Mouse (Mus musculus) kidney, embryonic 16.5 days (tissue): ENCODE results near the gene Mrpl51. TPM values are rescaled to one million over a fixed set of nuclear protein-coding genes. Genes with fewer than 3 reads are reported as not detected.

Source experiments
- ATAC-seq: fragments of 200-750 bp; cut with Nextera tagmentation; 2 replicates; pipeline ENCODE4 v1.8.0; 2017; ENCODE audit warnings: moderate TSS enrichment; ENCODE audit not compliant: low FRiP score, low TSS enrichment
- H3K27ac ChIP-seq: fragments of 300-500 bp; sonication (generic); 2 replicates; pipeline ENCODE4 v1.5.1; 2014; ENCODE audit warnings: low read length
- H3K27me3 ChIP-seq: fragments of 300-500 bp; sonication (generic); 2 replicates; pipeline ENCODE4 v1.6.1; 2014; ENCODE audit warnings: low read length, control low read depth, mixed read lengths; ENCODE audit not compliant: insufficient read depth
- H3K36me3 ChIP-seq: fragments of 300-500 bp; sonication (generic); 2 replicates; pipeline ENCODE4 v1.6.1; 2014; ENCODE audit warnings: low read length, control low read depth, mixed read lengths; ENCODE audit not compliant: insufficient read depth
- H3K4me1 ChIP-seq: fragments of 300-500 bp; sonication (generic); 2 replicates; pipeline ENCODE4 v1.6.1; 2014; ENCODE audit warnings: low read length, control low read depth, mixed read lengths; ENCODE audit not compliant: insufficient read depth
- H3K4me2 ChIP-seq: fragments of 300-500 bp; sonication (generic); replicated peaks from 2 replicates; pipeline ENCODE4 v1.6.1; 2014; ENCODE audit warnings: low read depth, low read length
- H3K4me3 ChIP-seq: fragments of 300-500 bp; sonication (generic); 2 replicates; pipeline ENCODE4 v1.5.1; 2014; ENCODE audit warnings: mild to moderate bottlenecking, low read length
- H3K9ac ChIP-seq: fragments of 300-500 bp; sonication (generic); replicated peaks from 2 replicates; pipeline ENCODE4 v1.6.1; 2014; ENCODE audit warnings: low read length
- H3K9me3 ChIP-seq: fragments of 300-500 bp; sonication (generic); 2 replicates; pipeline ENCODE4 v1.6.1; 2016; ENCODE audit warnings: low read length, control low read depth
- WGBS: fragments of 180-500 bp; shearing (Covaris S2); extraction: QIAGEN DNeasy Blood & Tissue Kit; methylation state at CpG from one replicate; pipeline ENCODE4 v1.1.7; 2014; 5-methylcytosine and 5-hydroxymethylcytosine counted together
- polyA plus RNA-seq: library from polyadenylated mRNA; unstranded; fragments of >200 nt; fragmentation: Nextera tagmentation; extraction: Ambion mirVana; gene quantifications from 2 replicates; pipeline ENCODE4 v1.2.1, GENCODE M21; 2015

Mrpl51 gene
- polyA plus RNA-seq, 1 experiment from 2014 or later, result 228 TPM

- Histone ChIP-seq H3K27me3 (no peaks in the 10 kb centered on the region), H3K4me1 (peaks cover 60% of the 10 kb centered on the region), H3K27ac (peak overlapping the region; percentile 76), H3K9ac (peak overlapping the region; percentile 33), H3K36me3 (peaks cover 15% of the 10 kb centered on the region), H3K9me3 (no peaks in the 10 kb centered on the region), H3K4me2 (peak overlapping the region; percentile 19), H3K4me3 (no peak overlapping the region)
- 35% methylated on average over 17 of the region's 18 CpGs for WGBS
- peak; percentile 25 for ATAC-seq
These were observed 43.2 kb upstream of the Mrpl51 start for GRCm38 (mm10) chr6:125148251-125148925.

GRCm38 (mm10) chr6:125148926-125149568 lies 42.6 kb upstream of the Mrpl51 start:
- Histone ChIP-seq H3K9ac (peak overlapping the region; percentile 33; the same call in 1 of the 2 replicates), H3K4me1 (peaks cover 60% of the 10 kb centered on the region), H3K27ac (peak overlapping the region; percentile 76), H3K4me2 (peak overlapping the region; percentile 19), H3K9me3 (no peaks in the 10 kb centered on the region), H3K36me3 (peaks cover 13% of the 10 kb centered on the region), H3K27me3 (no peaks in the 10 kb centered on the region), H3K4me3 (no peak overlapping the region)
- WGBS, result 47% methylated on average over 16 of the region's 16 CpGs
- ATAC-seq, result 0 out of 2 replicates have a peak, but pooled peaks have one; percentile 7

- no peaks in the 10 kb centered on the region for H3K27me3 ChIP-seq
- H3K27ac ChIP-seq, result peak overlapping the region; percentile 76; the same call in 1 of the 2 replicates
- 63% methylated on average over 7 of the region's 7 CpGs for WGBS
- H3K4me3 ChIP-seq, result no peak overlapping the region
- no peaks in the 10 kb centered on the region for H3K9me3 ChIP-seq
- H3K4me2 ChIP-seq, result no peak overlapping the region
- H3K36me3 ChIP-seq, result peaks cover 12% of the 10 kb centered on the region; the same call in 1 of the 2 replicates
- no peak overlapping the region; the same call in 1 of the 2 replicates for H3K9ac ChIP-seq
- ATAC-seq, result no peak
- peaks cover 57% of the 10 kb centered on the region for H3K4me1 ChIP-seq
These were observed 42.0 kb upstream of the Mrpl51 start for GRCm38 (mm10) chr6:125149569-125149950.

- Histone ChIP-seq H3K4me2 (no peak overlapping the region), H3K36me3 (peaks cover 12% of the 10 kb centered on the region; the same call in 1 of the 2 replicates), H3K27me3 (no peaks in the 10 kb centered on the region), H3K9me3 (no peaks in the 10 kb centered on the region), H3K27ac (no peak overlapping the region), H3K9ac (0 out of 2 replicates have a peak overlapping the region, but pooled peaks have one; percentile 16), H3K4me1 (peaks cover 34% of the 10 kb centered on the region), H3K4me3 (no peak overlapping the region)
- ATAC-seq, result no peak
- 64% methylated on average over 22 of the region's 22 CpGs for WGBS
These were observed 39.2 kb upstream of the Mrpl51 start for GRCm38 (mm10) chr6:125152212-125153017.

GRCm38 (mm10) chr6:125153018-125153389 lies 38.6 kb upstream of the Mrpl51 start:
- 65% methylated on average over 5 of the region's 5 CpGs for WGBS
- Histone ChIP-seq H3K9me3 (no peaks in the 10 kb centered on the region), H3K36me3 (peaks cover 12% of the 10 kb centered on the region; the same call in 1 of the 2 replicates), H3K4me3 (no peak overlapping the region), H3K27me3 (no peaks in the 10 kb centered on the region), H3K9ac (0 out of 2 replicates have a peak overlapping the region, but pooled peaks have one; percentile 16), H3K4me2 (no peak overlapping the region), H3K27ac (no peak overlapping the region), H3K4me1 (peaks cover 34% of the 10 kb centered on the region)
- no peak for ATAC-seq

GRCm38 (mm10) chr6:125153682-125154081 lies 37.9 kb upstream of the Mrpl51 start:
- H3K36me3 ChIP-seq, result peaks cover 12% of the 10 kb centered on the region; the same call in 1 of the 2 replicates
- no peak overlapping the region for H3K4me2 ChIP-seq
- no peak for ATAC-seq
- no peak overlapping the region for H3K27ac ChIP-seq
- H3K27me3 ChIP-seq, result no peaks in the 10 kb centered on the region
- 73% methylated on average over 4 of the region's 4 CpGs for WGBS
- no peak overlapping the region for H3K9ac ChIP-seq
- H3K4me3 ChIP-seq, result no peak overlapping the region
- H3K9me3 ChIP-seq, result no peaks in the 10 kb centered on the region
- H3K4me1 ChIP-seq, result peaks cover 27% of the 10 kb centered on the region

GRCm38 (mm10) chr6:125154550-125154949 lies 37.1 kb upstream of the Mrpl51 start:
- ATAC-seq, result no peak
- Histone ChIP-seq H3K27me3 (no peaks in the 10 kb centered on the region), H3K36me3 (peaks cover 19% of the 10 kb centered on the region; the same call in 1 of the 2 replicates), H3K4me2 (no peak overlapping the region), H3K9ac (no peak overlapping the region), H3K9me3 (no peaks in the 10 kb centered on the region), H3K4me3 (no peak overlapping the region), H3K4me1 (peaks cover 19% of the 10 kb centered on the region), H3K27ac (no peak overlapping the region)

- Histone ChIP-seq H3K36me3 (peaks cover 20% of the 10 kb centered on the region; the same call in 1 of the 2 replicates), H3K9ac (no peak overlapping the region; the same call in 1 of the 2 replicates), H3K9me3 (no peaks in the 10 kb centered on the region), H3K4me3 (no peak overlapping the region), H3K27me3 (no peaks in the 10 kb centered on the region), H3K27ac (no peak overlapping the region), H3K4me1 (peaks cover 15% of the 10 kb centered on the region; the same call in 1 of the 2 replicates), H3K4me2 (no peak overlapping the region)
- ATAC-seq, result no peak
- WGBS, result 85% methylated on average over 8 of the region's 8 CpGs
These were observed 36.3 kb upstream of the Mrpl51 start for GRCm38 (mm10) chr6:125155262-125155661.

- H3K27ac ChIP-seq, result no peak overlapping the region
- H3K4me1 ChIP-seq, result peaks cover 23% of the 10 kb centered on the region
- H3K36me3 ChIP-seq, result peaks cover 30% of the 10 kb centered on the region
- no peak overlapping the region for H3K9ac ChIP-seq
- H3K4me3 ChIP-seq, result no peak overlapping the region
- no peaks in the 10 kb centered on the region for H3K9me3 ChIP-seq
- ATAC-seq, result no peak
- H3K4me2 ChIP-seq, result no peak overlapping the region
- WGBS, result 91% methylated on average over 3 of the region's 3 CpGs
- H3K27me3 ChIP-seq, result no peaks in the 10 kb centered on the region
These were observed 35.1 kb upstream of the Mrpl51 start for GRCm38 (mm10) chr6:125156491-125156890.
